Mouse (Mus musculus): ENCODE measurements at regions not wholly inside any gene's neighbourhood (a gene's known extent, or its start where the extent isn't known, plus 50 kb on each side); places are given as distances from the start of the nearest gene placed in this dataset.

DNA sequence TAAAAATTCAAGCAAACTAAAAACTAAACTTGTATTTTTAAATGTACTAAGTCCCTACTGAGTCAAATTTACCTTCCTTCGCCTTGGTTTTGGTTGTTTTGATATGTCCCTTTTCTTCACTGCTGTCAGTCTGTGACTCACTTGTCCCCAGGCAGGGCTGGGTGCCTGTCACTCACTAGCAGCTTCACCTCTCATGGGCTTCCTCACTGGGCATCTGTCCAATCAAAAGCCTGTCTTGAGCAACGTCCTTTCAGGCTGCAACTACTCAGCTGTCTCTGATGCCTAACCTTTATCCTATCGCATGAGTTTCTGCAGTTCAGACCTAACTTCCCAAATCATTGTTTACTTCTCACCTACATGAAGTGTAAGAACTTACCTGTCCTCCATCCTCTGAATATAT lies 61.2 kb upstream of the Ptchd3 start:
- peak; percentile 86 for DNase-seq (ENCODE audit: low read depth)

DNA sequence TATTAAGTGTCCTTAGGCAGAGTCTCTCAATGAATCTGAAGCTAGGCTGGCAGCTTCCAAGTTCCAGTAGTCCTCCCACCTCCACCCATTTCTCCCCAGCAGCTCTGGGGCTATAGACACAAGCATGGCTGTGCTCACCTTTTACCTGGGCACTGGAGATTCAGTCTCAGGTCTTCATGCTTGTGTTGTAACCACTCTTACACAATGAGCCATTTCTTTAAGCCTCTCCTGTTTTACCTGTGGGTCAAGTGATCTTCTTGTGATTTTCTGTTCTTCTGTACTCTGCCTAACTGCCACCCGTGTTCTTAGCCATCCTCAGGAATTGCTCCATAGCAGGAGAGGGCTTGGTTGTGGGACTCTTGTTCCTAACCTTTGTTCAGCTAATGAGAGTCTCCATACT lies 60.0 kb upstream of the Ptchd3 start:
- DNase-seq (ENCODE audit: low read depth): peak; percentile 94

DNA sequence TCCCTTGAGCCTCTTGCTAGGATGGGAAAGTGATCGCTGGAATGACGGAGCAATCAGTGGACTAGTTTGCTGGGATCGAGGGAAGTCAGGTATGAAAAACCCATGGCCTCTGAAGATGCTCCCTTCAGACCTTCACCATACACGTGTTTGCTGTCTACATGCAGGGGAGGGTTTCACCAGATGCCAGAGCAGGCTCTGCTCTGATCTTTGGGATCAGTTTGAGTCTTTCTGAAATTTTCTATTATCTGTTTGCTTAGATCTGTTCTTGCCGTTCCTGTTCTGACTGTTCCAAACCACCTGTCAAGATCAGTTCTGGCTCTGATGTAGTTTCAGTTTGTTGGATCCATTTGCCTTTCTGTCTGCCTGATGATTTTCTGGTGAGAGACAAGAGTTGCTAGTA lies 53.1 kb upstream of the Ptchd3 start:
- no peak for DNase-seq (ENCODE audit: low read depth)

DNA sequence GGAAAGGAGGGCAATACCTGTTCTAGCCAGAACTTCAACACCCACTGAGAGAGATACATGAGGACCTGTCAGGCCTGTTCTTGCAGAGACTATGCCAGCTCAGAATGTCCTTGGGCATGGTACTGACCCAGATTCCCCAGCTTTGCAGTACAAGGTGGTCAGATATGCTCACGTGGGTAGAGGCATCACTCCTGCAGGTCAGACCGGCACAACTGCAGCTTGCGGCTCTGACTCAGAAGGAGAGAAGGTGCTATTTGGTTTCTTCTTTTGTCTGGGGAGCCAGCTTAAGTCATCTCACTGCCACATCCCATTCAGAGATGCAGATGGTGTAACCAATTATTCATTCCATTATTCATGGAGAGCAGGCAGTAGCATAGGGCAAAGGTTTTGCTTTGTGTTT lies 52.5 kb upstream of the Ptchd3 start:
- DNase-seq (ENCODE audit: low read depth): peak; percentile 90
